Mouse (Mus musculus): ENCODE results near the gene Sem1.
"Not testable (repeated sequence)": the region's sequence is repeated elsewhere in the genome, so short reads cannot be mapped to it uniquely, and the experiment has no call there.

Sem1 gene

DNA sequence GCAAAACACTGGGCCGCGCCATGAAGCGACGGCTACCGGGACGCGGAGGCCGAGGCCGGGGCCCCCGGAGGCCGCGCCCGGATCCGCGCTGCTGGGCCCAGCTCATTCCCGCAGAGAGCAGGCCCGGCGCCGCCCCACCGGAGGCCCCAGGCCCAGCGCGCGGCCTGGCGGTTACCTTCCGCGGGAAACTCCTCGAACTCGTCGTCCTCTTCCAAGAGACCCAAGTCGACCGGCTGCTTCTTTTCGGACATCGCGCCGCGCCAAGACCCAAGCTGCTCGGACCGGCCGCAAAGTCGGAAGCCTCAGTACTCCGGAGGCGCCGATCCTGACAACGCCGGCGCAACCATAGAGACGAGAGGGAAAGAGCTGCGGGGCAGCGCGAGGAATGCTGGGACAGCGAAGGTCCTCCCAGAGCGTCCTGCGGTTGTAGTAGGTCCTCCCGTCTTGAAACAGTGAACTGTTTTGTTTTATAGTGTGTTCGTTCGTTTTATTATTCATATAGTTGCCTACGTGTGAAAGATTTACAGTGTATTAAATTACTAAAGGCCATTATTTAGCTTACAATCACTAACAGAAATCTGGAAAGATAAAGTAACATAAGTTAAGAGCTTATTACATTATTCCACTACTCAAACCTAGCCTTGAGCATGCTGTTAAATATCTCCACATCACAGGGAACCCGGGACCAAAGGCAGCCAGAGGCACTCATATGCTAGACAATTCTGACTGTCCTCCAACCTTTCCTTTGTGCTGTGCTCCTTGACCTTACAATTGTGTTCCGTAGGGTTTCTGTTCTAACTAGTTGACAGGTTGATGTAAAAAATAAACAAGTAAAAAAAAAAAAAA is at the start of gene Sem1:
TSS of gene Sem1 (minus strand) at position 360 of the 846 bp plus-strand sequence.
- DNase-seq, result peak; percentile 92

GRCm38 (mm10) chr6:6622846-6623749 is 44.6 kb upstream of the Sem1 start:
- DNase-seq, result no peak

DNA sequence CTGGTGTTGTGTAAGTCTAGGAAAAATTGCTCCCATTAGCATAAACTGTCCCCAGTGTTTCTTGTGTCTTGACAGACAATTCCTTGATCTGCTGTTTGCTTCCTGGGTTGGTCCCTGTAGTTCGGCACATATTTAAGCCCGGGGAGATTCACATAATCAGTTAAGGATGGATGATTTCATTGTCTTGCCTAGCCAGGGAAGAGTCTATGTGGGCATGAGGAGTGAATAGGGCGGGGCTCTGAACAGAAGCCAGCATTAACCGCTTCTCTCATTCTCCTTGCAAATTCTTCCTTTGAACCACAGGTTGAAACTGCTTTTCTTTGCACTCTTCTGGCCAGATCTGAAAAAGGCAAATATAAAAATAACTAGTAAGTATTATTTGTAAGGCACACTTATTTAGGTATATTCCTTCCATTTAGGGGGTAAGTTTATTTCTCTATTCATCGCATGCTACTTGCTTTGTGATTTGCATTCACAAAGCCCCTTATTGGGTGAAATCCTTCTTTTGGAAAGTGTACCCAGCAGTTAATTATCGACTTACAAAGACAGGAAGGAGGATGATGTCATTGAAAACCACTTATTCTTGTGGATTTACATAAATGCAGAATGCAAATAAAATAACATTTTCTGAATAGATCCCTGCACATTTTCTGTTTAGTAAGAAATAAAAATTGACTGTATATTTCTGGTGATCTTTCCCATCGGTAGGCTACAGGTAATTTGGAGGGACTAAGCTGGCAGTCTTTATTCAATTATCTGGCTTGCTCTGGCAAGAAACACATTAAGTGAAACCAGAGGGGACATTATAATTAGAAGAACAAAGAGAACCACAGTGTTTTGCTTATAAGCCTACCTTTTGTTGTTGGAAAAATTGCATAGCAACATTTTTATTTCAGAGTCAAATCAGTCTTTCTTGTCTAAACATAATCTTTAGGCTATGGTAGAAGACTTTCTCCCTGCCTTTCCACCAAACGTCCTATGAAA is 25.4 kb upstream of the Sem1 start:
- no peak for DNase-seq

DNA sequence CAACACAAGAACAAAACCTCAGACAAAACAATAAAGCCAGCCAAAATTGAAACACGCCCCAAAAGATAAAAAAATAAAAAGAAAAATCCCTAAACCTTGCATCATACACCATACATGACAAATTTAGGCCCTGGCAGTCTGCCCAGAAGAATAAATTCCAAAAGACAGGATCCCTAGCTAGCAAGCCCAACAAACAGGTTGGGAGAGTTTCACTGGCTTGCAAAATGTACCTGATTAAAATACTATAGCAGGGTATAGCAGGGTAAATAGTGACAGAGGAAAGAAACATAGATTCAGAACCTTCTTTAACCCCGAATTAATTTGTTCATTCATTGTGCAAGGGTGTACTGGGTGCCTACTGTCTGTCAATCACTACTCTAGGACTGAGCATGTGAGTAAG is 7.8 kb upstream of the Sem1 start:
- no peak for DNase-seq

GRCm38 (mm10) chr6:6581849-6582248 is 3.4 kb upstream of the Sem1 start:
- DNase-seq, result no peak

- DNase-seq, result no peak
Measured at GRCm38 (mm10) chr6:6577741-6578284, 650 bp downstream of the Sem1 start.

GRCm38 (mm10) chr6:6577291-6577690 is 1.2 kb downstream of the Sem1 start:
- DNase-seq, result no peak

DNA sequence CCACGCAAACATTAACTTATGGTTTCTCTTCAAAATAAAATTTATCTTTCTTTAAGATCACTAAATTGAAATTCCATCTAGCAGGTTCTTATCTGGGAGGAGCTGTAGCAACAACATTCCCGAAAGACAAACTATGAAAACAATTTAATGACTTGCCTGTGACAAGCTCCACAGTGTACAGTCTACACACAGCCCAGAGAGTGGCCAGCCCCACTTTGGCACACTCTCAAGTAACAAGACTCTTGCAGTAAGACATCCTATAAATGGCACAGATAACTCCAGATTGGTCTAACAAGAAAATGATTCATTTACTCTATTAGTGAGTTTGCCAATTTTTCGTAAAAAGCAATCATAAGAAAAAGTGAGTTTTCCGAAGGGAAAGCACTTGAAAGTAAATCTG is 2.7 kb downstream of the Sem1 start:
- DNase-seq, result no peak

DNA sequence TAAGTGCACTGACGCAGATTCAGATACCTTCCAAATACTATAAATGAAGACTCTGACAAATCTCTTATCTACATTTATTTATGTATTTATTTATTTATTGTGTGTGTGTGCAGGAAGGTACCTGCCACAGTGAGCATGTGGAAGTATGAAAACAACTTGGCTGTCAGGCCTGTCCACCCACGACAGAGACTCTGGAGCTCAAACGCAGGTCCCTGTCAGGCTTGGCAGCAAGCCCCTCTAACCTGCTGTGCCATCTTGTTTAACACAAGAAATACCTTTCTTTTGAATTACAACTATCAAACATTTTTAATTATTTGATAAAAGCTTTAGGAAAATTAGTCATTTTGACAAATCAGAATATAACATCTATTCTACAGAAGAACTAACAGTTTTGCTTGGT is 10.0 kb downstream of the Sem1 start:
- DNase-seq, result no peak

DNA sequence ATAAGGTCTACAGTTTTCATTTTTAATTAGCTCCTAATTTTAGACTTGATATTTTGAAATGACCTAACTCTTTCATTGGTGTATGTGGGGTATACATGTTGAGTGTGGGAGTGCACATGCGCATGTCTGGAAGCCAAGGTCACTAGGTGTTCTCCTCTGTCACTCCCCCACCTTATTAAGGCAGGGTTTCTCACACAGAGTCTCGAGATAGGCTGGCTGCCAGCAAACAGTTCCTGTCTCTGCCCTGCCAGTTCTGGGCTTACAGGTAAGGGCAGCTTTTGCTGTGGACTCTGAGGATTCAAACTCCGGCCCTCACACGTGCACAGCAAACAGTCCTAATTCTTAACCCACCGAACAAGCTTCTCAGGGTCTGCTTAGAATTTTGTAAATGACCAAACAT is 14.8 kb downstream of the Sem1 start:
- no peak for DNase-seq

DNA sequence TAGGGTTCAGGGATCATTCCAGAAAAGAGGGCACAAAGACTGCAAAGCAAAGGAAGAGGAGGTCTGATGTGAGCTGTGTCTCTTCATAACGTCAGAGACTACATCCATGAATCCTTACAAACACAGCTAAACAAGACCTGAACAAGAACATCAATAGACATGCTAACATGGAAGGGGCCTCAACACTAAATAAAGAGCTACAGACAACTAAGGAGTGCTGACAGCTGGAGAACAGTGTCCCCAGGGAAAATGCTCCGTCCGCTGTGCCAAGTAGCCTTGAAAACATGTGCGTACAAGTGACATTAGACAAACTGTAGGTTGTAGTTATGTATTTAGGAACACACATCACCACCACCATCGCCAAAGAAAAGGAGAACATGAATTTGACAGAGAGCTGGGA is 15.7 kb downstream of the Sem1 start:
- no peak for DNase-seq

- no peak for DNase-seq
Measured at GRCm38 (mm10) chr6:6557647-6558046, 20.8 kb downstream of the Sem1 start.

- DNase-seq, result no peak
Measured at GRCm38 (mm10) chr6:6552006-6552405, 26.5 kb downstream of the Sem1 start.

DNA sequence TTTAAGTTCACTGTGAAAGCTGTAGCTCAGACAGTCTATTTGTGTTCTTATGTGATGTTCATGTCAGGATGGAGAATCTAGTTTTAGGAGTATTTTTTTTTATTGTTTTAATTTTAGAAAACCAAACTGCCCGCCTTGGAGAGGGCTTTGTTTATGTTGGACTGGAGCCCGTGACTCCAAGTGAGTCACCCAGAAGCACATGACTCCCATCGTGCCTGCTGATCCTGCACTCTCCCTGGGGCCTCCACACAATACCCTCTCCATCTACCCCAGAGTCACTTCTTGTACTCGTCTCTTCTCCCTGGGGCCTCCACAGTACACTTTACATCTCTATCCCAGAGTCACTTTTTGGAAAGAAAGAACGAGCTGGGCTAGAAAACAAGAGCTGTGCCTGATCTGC is 30.5 kb downstream of the Sem1 start:
- DNase-seq, result no peak

GRCm38 (mm10) chr6:6544255-6544645 is 34.2 kb downstream of the Sem1 start:
- DNase-seq, result peak; percentile 34

DNA sequence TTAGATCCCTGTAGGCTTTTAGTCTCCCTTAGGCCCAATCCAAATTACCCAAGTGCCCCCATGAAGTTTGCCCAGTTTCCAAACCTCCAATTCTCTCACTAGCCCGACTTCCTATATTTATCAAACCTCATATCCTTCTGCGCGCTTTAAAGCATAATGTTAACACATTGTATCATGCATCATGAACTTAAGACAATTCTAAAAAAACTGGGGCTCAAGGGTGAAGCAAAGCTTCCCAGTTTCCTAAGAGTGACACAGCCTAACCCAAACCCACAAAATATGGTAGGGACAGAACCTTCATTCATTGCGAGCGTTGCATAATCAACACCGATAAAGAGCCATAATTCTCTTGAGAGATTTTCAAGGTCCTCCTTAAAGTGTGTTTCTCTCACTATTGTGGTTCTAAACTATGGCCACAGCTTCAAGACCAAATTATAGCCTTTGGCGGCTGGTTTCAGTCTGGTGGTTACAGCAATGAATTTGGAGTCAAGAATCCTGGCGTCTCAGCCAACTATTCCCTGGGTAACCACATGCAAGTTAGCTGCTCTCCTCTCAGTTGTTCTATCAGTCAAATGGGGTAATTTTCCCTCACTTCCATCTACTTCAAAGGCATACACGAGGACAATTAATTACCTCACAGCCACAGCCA is 34.7 kb downstream of the Sem1 start:
- no peak for DNase-seq

- DNase-seq, result no peak
Measured at GRCm38 (mm10) chr6:6542133-6542532, 36.3 kb downstream of the Sem1 start.

GRCm38 (mm10) chr6:6536781-6537466 is 41.5 kb downstream of the Sem1 start:
- DNase-seq, result no peak

DNA sequence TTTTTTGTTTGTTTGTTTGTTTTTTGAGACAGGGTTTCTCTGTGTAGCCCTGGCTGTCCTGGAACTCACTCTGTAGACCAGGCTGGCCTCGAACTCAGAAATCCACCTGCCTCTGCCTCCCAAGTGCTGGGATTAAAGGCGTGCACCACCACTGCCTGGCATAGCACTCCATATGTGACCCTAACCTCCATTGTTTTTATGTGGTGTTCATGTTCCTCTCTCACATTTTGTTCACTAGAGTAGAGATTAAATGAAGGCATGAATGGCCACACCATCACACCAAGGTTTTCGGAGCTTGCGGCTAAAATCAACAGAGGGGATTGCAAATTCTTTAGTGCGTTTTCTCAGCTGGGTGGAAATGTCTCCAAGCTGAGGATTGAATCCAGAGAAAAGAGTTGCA is 42.1 kb downstream of the Sem1 start:
- not testable (repeated sequence) for DNase-seq

Measured in right cerebral cortex, adult 18-20 months (tissue).